Mouse (Mus musculus) MEL (cell line): ENCODE measurements at regions not wholly inside any gene's neighbourhood (a gene's known extent, or its start where the extent isn't known, plus 50 kb on each side); places are given as distances from the start of the nearest gene placed in this dataset.

Experiments used
- CHD1 ChIP-seq: IDR thresholded peaks from 2 replicates; pipeline ENCODE4 v1.6.1; 2012; ENCODE audit warnings: low read depth, mild to moderate bottlenecking, inconsistent platforms, low read length, improper control_type of control experiment
- CTCF ChIP-seq, 3 experiments: IDR thresholded peaks in 2 of 3; conservative IDR thresholded peaks in 1 of 3; 2 replicates each; pipeline ENCODE4 v1.5.1; 2011 to 2012; ENCODE audit warnings: low read length in 3 of 3, low read depth in 2 of 3, mild to moderate bottlenecking in 2 of 3, improper control_type of control experiment in 1 of 3, inconsistent platforms in 1 of 3, mixed read lengths in 1 of 3, moderate library complexity in 1 of 3; ENCODE audit not compliant: control insufficient read depth in 1 of 3, insufficient read depth in 1 of 3, poor library complexity in 1 of 3, severe bottlenecking in 1 of 3
- ETS1 ChIP-seq: IDR thresholded peaks from 2 replicates; pipeline ENCODE4 v1.6.1; 2012; ENCODE audit warnings: low read depth, mild to moderate bottlenecking, inconsistent platforms, low read length, improper control_type of control experiment, moderate library complexity
- GATA1 ChIP-seq: IDR thresholded peaks from 2 replicates; pipeline ENCODE4 v1.6.1; 2011; ENCODE audit warnings: low read depth, low read length, improper control_type of control experiment
- MAFK ChIP-seq: IDR thresholded peaks from 2 replicates; pipeline ENCODE4 v1.6.1; 2011; ENCODE audit warnings: low read depth, mild to moderate bottlenecking, low read length, improper control_type of control experiment, borderline replicate concordance
- POLR2A ChIP-seq, 2 experiments: IDR thresholded peaks; 2 replicates each; pipeline ENCODE4 v1.6.1; 2011 to 2012; ENCODE audit warnings: low read length in 2 of 2, mild to moderate bottlenecking in 2 of 2, control low read depth in 1 of 2, improper control_type of control experiment in 1 of 2, low read depth in 1 of 2, moderate library complexity in 1 of 2; ENCODE audit not compliant: control insufficient read depth in 1 of 2, insufficient read depth in 1 of 2, poor library complexity in 1 of 2
- TAL1 ChIP-seq: IDR thresholded peaks from 2 replicates; pipeline ENCODE4 v1.6.1; 2012; ENCODE audit warnings: mild to moderate bottlenecking, inconsistent platforms, low read length, moderate library complexity, mixed read lengths
- UBTF ChIP-seq: IDR thresholded peaks from 2 replicates; pipeline ENCODE4 v1.6.1; 2012; ENCODE audit warnings: low read depth, mild to moderate bottlenecking, inconsistent platforms, low read length, improper control_type of control experiment, moderate library complexity, borderline replicate concordance; ENCODE audit not compliant: insufficient read depth
- ZC3H11A ChIP-seq: IDR thresholded peaks from 2 replicates; pipeline ENCODE4 v1.6.1; 2012; ENCODE audit warnings: low read depth, mild to moderate bottlenecking, inconsistent platforms, low read length, improper control_type of control experiment
- ZKSCAN1 ChIP-seq: IDR thresholded peaks from 2 replicates; pipeline ENCODE4 v1.6.1; 2012; ENCODE audit warnings: low read depth, mild to moderate bottlenecking, inconsistent platforms, low read length, improper control_type of control experiment, moderate library complexity
- ZNF384 ChIP-seq: IDR thresholded peaks from 2 replicates; pipeline ENCODE4 v1.6.1; 2012; ENCODE audit warnings: low read depth, mild to moderate bottlenecking, inconsistent platforms, low read length, improper control_type of control experiment

GRCm38 (mm10) chr4:49927045-49927444 lies 81.5 kb upstream of the Grin3a start:
- TF ChIP-seq ZNF384 (no peak), ETS1 (no peak), CTCF (IDR thresholded peaks at IDR 0.05 in 2 of 3, conservative IDR thresholded peaks at IDR 0.05 in 1 of 3; ENCODE audit: control insufficient read depth in 1 of 3, insufficient read depth in 1 of 3, low read depth in 2 of 3, low read length in 3 of 3, poor library complexity in 1 of 3, severe bottlenecking in 1 of 3) (no peak), GATA1 (no peak), POLR2A (IDR thresholded peaks at IDR 0.05; ENCODE audit: control insufficient read depth in 1 of 2, insufficient read depth in 1 of 2, low read depth in 1 of 2, low read length in 2 of 2, poor library complexity in 1 of 2) (no peak), UBTF (no peak), ZC3H11A (no peak), CHD1 (no peak), ZKSCAN1 (no peak), TAL1 (no peak), MAFK (no peak)
